Mouse (Mus musculus): ENCODE results near the gene Afg3l1.
"Not testable (repeated sequence)": the region's sequence is repeated elsewhere in the genome, so short reads cannot be mapped to it uniquely, and the experiment has no call there.

- not testable (repeated sequence) for TF ChIP-seq CTCF, POLR2A (IDR thresholded peaks at IDR 0.05; ENCODE audit: insufficient read depth, low read depth, low read length)
Measured at GRCm38 (mm10) chr8:123429722-123430013, 48.0 kb upstream of the Afg3l1 start.
